Mouse (Mus musculus) ES-Bruce4 (cell line): ENCODE data around the gene Kat7. TPM values are rescaled to one million over a fixed set of nuclear protein-coding genes. Genes with fewer than 3 reads are reported as not detected.

Experiments used
- H3K27ac ChIP-seq: 2 replicates; pipeline ENCODE4 v1.5.1; 2012; ENCODE audit warnings: low read length, inconsistent platforms; ENCODE audit not compliant: insufficient read depth
- H3K27me3 ChIP-seq: 2 replicates; pipeline ENCODE4 v1.6.1; 2012; ENCODE audit warnings: mild to moderate bottlenecking, low read length, inconsistent platforms; ENCODE audit not compliant: control insufficient read depth, poor library complexity, insufficient read depth, severe bottlenecking
- H3K36me3 ChIP-seq: 2 replicates; pipeline ENCODE4 v1.6.1; 2012; ENCODE audit warnings: inconsistent platforms, mild to moderate bottlenecking, low read length, moderate library complexity; ENCODE audit not compliant: control insufficient read depth, poor library complexity, insufficient read depth, severe bottlenecking
- H3K4me1 ChIP-seq: one replicate; pipeline ENCODE4 v1.8.1; 2011; ENCODE audit warnings: low read length; ENCODE audit not compliant: control insufficient read depth, insufficient read depth
- H3K4me3 ChIP-seq: 2 replicates; pipeline ENCODE4 v1.5.1; 2011; ENCODE audit warnings: low read depth, mild to moderate bottlenecking, low read length
- H3K9ac ChIP-seq: 2 replicates; pipeline ENCODE4 v1.6.1; 2012; ENCODE audit warnings: low read depth, mild to moderate bottlenecking, inconsistent platforms; ENCODE audit not compliant: poor library complexity, severe bottlenecking
- H3K9me3 ChIP-seq: replicated peaks from 2 replicates; pipeline ENCODE4 v1.6.1; 2012; ENCODE audit warnings: mild to moderate bottlenecking, low read length, inconsistent platforms; ENCODE audit not compliant: control insufficient read depth, poor library complexity, insufficient read depth, severe bottlenecking
- CTCF ChIP-seq: IDR thresholded peaks from one replicate; pipeline ENCODE4 v1.8.1; 2011; ENCODE audit warnings: low read depth, low read length
- EP300 ChIP-seq: IDR thresholded peaks from 2 replicates; pipeline ENCODE4 v1.6.1; 2011; ENCODE audit warnings: low read depth, low read length; ENCODE audit not compliant: insufficient read depth
- POLR2A ChIP-seq: IDR thresholded peaks from one replicate; pipeline ENCODE4 v1.8.1; 2011; ENCODE audit warnings: low read length; ENCODE audit not compliant: insufficient read depth
- polyA plus RNA-seq: library from polyadenylated mRNA; stranded (reverse); fragments of >200 nt; gene quantifications from 2 replicates; pipeline ENCODE4 v1.2.4, GENCODE M21; 2011; ENCODE audit warnings: low read depth; ENCODE audit not compliant: missing spikeins, insufficient read depth, insufficient read length

Kat7 gene
- polyA plus RNA-seq, 1 experiment, result 133 TPM

DNA sequence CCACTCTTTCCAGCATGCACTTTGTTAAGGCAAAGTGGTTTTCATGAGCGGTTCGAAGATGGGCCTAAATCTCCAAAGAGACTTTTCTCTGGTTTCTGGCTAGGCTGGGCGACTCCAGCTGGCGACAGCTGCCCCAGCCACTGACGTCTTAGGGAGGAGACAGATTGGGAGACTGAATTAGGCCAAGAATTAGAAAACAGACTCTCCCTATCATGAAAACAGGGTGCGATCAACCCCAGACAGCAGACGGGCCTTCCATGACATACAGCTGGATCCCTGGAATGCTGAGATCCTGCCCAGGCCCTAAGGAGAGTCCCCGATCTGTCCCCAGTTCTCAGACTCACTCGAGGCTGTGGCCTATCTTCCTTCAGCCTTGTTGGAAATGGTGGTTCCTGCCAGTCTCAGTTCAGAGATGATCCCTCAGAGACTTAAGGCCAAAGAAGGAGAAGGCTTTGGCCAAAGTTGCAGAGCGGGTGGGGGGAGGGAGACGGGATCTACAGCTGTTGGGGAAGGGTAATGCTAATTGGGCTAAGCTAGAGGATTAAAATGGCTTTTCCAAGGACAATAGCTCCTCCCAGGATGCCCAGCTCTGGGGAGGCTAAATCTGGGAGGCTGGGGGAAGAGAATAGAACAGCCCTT is 46.1 kb downstream of the Kat7 start:
- Histone ChIP-seq H3K36me3 (no peaks in the 10 kb centered on the region), H3K9me3 (no peaks in the 10 kb centered on the region), H3K4me3 (no peak overlapping the region), H3K4me1 (peaks cover 6% of the 10 kb centered on the region), H3K9ac (no peak overlapping the region), H3K27ac (peak overlapping the region; percentile 5), H3K27me3 (no peaks in the 10 kb centered on the region)
- TF ChIP-seq CTCF (no peak), EP300 (peak; percentile 30; the same call in 1 of the 2 replicates)

DNA sequence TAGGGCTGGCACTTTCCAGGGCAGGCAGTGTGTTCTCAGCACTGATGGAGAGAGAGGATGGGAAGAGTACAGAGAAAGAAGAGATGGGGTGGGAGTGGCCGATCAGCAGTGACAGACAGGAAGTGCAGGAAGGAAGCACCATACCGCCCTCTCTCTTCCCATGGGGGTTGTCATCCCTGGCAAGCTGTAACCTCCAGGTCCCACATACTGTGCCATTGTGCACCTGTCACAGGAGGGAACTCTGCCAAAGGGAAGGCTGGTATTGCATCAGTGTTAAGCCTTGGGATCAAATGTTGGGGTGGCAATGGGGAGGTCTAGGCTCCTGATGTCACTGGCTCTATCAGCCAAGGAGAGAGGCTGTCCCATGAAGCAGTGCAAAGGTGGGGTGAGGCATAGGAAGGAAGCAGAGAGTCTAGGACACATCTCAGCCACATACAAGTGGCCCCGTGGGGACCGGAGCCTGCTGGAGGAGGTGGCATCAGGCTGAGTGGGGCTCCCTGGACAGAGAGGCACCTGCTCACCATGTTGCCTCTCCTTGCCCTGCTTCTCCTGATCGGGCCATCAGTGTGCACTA is 48.8 kb downstream of the Kat7 start, which contains the start of gene Tac4:
Tac4 (plus strand) TSS at position 352 of the 574 bp plus-strand sequence.
- Histone ChIP-seq H3K27ac (no peak within 1 kb of the TSS), H3K9ac (no peak within 1 kb of the TSS), H3K4me3 (no peak within 1 kb of the TSS), H3K27me3 (no peaks in the 10 kb centered on the region), H3K4me1 (peaks cover 3% of the 10 kb centered on the region), H3K36me3 (no peaks in the 10 kb centered on the region), H3K9me3 (no peaks in the 10 kb centered on the region)
- TF ChIP-seq EP300, result no peak
- no peak for TF ChIP-seq POLR2A
- TF ChIP-seq CTCF, result no peak

DNA sequence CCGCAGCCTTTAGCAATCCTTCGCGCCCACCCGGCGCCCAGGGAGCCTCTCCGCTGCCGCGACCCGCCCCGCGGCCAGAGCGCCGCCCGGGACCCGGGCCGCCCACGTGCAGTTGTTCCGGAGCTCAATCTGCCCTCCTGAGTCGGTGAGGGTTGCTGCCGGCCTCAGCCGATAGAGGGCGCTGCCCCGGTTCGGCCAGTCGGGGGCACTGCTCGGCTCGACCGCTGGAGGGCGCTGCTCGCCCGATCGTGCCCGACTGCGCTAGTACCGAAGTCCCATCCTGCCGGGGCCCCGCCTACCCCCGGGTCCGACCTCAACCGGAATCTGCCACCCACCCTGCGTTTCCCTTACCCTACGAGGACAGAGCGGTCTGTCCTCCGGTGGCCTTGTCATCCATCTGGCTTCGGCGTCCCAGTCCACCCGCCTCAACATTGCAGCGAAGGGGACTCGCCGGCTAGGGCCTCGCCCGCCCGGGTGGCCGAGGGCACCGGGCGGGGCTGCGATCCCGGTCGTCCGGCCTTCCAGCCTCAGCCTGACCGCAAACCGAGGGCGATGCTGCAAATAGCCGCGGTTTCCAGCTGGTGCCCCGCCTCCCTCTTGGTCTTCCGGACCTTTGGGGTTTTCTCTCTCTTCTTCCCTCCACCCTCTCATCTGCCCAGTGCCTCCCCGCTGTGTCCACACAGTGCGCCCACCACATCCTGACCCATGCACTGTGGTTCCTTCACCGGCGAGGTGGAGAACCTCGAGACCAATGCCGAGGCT is 50.8 kb downstream of the Kat7 start:
- Histone ChIP-seq H3K36me3 (no peaks in the 10 kb centered on the region), H3K4me3 (peak overlapping the region; percentile 75), H3K27me3 (no peaks in the 10 kb centered on the region), H3K9me3 (no peaks in the 10 kb centered on the region), H3K9ac (peak overlapping the region; percentile 91), H3K4me1 (peaks cover 1% of the 10 kb centered on the region), H3K27ac (no peak overlapping the region)
- TF ChIP-seq CTCF, result peak; percentile 99
- no peak for TF ChIP-seq POLR2A

DNA sequence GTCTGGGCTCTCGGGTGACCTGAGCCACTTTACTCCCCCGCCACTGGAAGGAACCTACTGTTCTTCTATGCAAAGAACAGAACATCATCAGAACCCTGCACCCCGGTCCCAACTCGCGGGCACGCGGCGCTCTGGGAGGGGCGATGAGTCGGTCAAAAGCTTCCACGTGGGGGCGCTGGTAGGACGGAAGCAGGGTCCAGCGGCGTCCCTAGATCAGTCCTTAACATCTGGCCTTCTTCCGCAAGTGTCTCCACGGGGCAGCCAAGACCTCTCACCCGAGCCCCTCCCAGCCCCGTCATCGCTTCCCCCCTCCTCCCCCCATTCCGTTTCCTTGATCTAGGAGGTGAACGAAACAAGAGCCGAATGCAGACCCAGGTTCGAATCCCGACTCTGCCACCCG is 51.6 kb downstream of the Kat7 start:
- Histone ChIP-seq H3K4me1 (peaks cover 1% of the 10 kb centered on the region), H3K9me3 (no peaks in the 10 kb centered on the region), H3K9ac (peak overlapping the region; percentile 91), H3K36me3 (no peaks in the 10 kb centered on the region), H3K4me3 (peak overlapping the region; percentile 62), H3K27ac (no peak overlapping the region), H3K27me3 (no peaks in the 10 kb centered on the region)
- TF ChIP-seq CTCF (peak; percentile 76), EP300 (no peak), POLR2A (no peak)

DNA sequence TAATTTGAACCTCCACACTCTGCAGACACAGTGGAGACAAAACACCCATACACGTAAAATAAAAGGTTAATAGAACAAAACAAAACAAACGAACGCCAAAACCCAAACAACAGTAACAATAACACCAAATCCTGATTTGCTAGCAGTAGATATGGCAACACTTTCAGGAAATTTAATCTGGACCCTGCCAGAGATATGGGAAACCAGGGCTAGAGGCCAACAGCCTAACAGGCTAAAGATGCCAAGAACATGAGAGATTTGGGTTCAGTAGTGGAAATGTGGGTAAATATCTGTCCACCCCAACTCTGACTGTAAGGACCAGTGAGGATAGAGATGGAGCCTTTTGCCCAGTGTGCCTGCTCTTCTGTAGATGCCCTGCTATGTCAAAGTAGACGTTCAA is 52.1 kb downstream of the Kat7 start:
- Histone ChIP-seq H3K27me3 (no peaks in the 10 kb centered on the region), H3K36me3 (no peaks in the 10 kb centered on the region), H3K4me1 (peaks cover 1% of the 10 kb centered on the region), H3K4me3 (no peak overlapping the region), H3K9me3 (no peaks in the 10 kb centered on the region), H3K27ac (no peak overlapping the region), H3K9ac (peak overlapping the region; percentile 91)
- TF ChIP-seq EP300, result no peak
- no peak for TF ChIP-seq CTCF
- no peak for TF ChIP-seq POLR2A

DNA sequence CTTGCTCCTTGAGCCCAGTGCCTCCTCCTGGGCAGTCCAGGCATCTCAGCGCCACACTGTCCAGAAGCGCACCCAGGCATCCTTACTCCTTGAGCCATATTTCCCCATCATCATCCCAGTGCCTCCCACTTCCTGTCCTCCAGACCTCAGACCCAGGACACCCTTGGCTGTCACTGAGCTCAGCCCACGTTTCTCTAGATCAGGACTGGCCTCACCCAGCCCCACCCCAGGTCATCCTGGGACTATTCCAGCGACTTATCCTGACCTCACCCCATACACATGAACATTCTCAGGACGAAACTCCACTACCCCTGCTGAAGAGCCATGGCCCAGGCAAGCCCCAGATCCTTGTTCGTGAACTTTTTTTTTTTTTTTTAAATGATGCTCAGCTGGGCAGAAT is 54.3 kb downstream of the Kat7 start:
- no peaks in the 10 kb centered on the region for H3K36me3 ChIP-seq
- H3K4me3 ChIP-seq, result no peak overlapping the region
- H3K4me1 ChIP-seq, result no peaks in the 10 kb centered on the region
- H3K9me3 ChIP-seq, result no peaks in the 10 kb centered on the region
- H3K27me3 ChIP-seq, result no peaks in the 10 kb centered on the region
- no peak for TF ChIP-seq CTCF
- TF ChIP-seq POLR2A, result no peak
- no peak overlapping the region for H3K27ac ChIP-seq
- H3K9ac ChIP-seq, result no peak overlapping the region
